Mouse (Mus musculus): ENCODE data around the gene Pde4c.

- no peak for TF ChIP-seq CTCF (IDR thresholded peaks at IDR 0.05; ENCODE audit: low read depth, low read length)
- no peak for TF ChIP-seq POLR2A (IDR thresholded peaks at IDR 0.05; ENCODE audit: extremely low read depth, insufficient read depth, low read length)
Observed at GRCm38 (mm10) chr8:70791294-70791701, 67.8 kb downstream of the Pde4c start.
